Comparison of ENCODE assay signal across 7 mouse cellular contexts in the genomic region with DNA sequence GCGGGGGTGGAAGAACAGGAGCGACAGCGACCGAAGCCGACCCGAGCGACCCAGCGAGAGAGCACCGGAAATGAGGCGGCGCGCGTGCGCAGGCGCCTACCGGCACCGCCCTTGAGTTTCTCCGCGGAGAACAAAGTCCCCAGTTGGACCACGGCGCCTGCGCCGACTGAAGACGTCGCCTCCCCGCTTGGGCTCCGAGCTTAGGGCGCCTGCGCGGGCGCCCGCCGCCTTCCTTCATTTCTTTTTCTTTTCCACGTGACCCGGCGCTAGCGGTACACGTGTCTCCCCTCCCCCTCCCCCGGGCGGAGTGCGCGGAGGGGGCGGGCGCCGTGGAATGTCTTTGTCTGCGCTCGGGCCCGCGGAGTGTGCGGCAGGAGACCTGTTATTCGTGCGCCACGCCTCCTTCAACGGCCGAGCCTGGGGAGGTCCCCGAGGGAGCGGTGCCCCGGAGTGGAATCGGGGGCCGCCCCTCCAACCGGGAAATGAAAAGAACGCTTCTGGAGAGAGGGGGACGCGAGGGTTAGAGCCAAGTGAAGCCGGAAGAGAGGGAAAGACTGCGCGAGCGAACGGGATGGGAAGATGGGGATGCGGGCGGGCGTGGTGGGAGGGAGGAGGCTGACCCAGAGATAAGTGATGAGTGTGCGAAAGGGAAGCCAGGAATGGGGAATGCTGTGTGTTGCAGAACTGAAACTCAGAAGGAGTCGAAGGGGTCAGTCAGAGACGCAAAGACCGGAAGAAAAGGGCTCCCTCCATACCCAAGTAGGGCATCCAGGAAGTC. TPM values are rescaled to one million over a fixed set of nuclear protein-coding genes. Genes with fewer than 3 reads are reported as not detected.
DNase-seq lines count a peak whose midpoint lies in the region; ATAC-seq lines count a peak whose summit lies in the region.

A gene (minus strand): TSS at position 72 of the 778 bp plus-strand sequence.

- no peaks in the 10 kb centered on the region for H3K27me3 ChIP-seq in embryonic facial prominence, embryonic 11.5 days (ENCODE audit: control insufficient read depth, insufficient read depth, low read length)
- H3K27me3 ChIP-seq in limb, embryonic 10.5 days (ENCODE audit: low read depth, poor library complexity, severe bottlenecking): no peaks in the 10 kb centered on the region
- no peaks in the 10 kb centered on the region for H3K27me3 ChIP-seq in midbrain, embryonic 13.5 days

- H3K27ac ChIP-seq in embryonic facial prominence, embryonic 11.5 days (replicated peaks; ENCODE audit: low read depth, low read length): peak within 1 kb of the TSS; percentile 99
- peak within 1 kb of the TSS; percentile 100 for H3K27ac ChIP-seq in limb, embryonic 10.5 days
- H3K27ac ChIP-seq in midbrain, embryonic 13.5 days: peak within 1 kb of the TSS; percentile 99

- peak within 1 kb of the TSS; percentile 64 for H3K4me2 ChIP-seq in embryonic facial prominence, embryonic 11.5 days (ENCODE audit: low read depth, low read length)
- peak within 1 kb of the TSS; percentile 83 for H3K4me2 ChIP-seq in midbrain, embryonic 13.5 days (replicated peaks)

- peak within 1 kb of the TSS; percentile 100 for H3K9ac ChIP-seq in embryonic facial prominence, embryonic 11.5 days (replicated peaks; ENCODE audit: low read length)
- H3K9ac ChIP-seq in midbrain, embryonic 13.5 days (replicated peaks): peak within 1 kb of the TSS; percentile 98

- H3K36me3 ChIP-seq in embryonic facial prominence, embryonic 11.5 days (replicated peaks; ENCODE audit: control insufficient read depth, insufficient read depth, low read depth, low read length): no peaks in the 10 kb centered on the region
- H3K36me3 ChIP-seq in limb, embryonic 10.5 days: peaks cover 23% of the 10 kb centered on the region
- no peaks in the 10 kb centered on the region for H3K36me3 ChIP-seq in midbrain, embryonic 13.5 days

- H3K4me3 ChIP-seq in embryonic facial prominence, embryonic 11.5 days (ENCODE audit: low read depth, low read length): peak within 1 kb of the TSS; percentile 100
- H3K4me3 ChIP-seq in limb, embryonic 10.5 days: peak within 1 kb of the TSS; percentile 93
- H3K4me3 ChIP-seq in midbrain, embryonic 13.5 days (replicated peaks): peak within 1 kb of the TSS; percentile 83

- no peaks in the 10 kb centered on the region; the same call in 1 of the 2 replicates for H3K4me1 ChIP-seq in embryonic facial prominence, embryonic 11.5 days (ENCODE audit: control insufficient read depth, insufficient read depth, low read length)
- peaks cover 22% of the 10 kb centered on the region for H3K4me1 ChIP-seq in limb, embryonic 10.5 days
- H3K4me1 ChIP-seq in midbrain, embryonic 13.5 days (replicated peaks): peaks cover 36% of the 10 kb centered on the region

- H3K9me3 ChIP-seq in embryonic facial prominence, embryonic 11.5 days (replicated peaks; ENCODE audit: control insufficient read depth, low read length): no peaks in the 10 kb centered on the region
- H3K9me3 ChIP-seq in limb, embryonic 10.5 days (replicated peaks): no peaks in the 10 kb centered on the region
- no peaks in the 10 kb centered on the region for H3K9me3 ChIP-seq in midbrain, embryonic 13.5 days

- WGBS in embryonic facial prominence, embryonic 11.5 days: under 1% methylated on average over 75 of the region's 76 CpGs
- under 1% methylated on average over 76 of the region's 76 CpGs for WGBS in limb, embryonic 10.5 days
- WGBS in midbrain, embryonic 13.5 days: under 1% methylated on average over 76 of the region's 76 CpGs

- peak; percentile 91 for ATAC-seq in embryonic facial prominence, embryonic 11.5 days (replicated peaks; ENCODE audit: insufficient number of reproducible peaks, low FRiP score, low TSS enrichment, low read depth)
- peak; percentile 77 for ATAC-seq in granulocyte monocyte progenitor cell, adult 5-6 weeks (replicated peaks; ENCODE audit: poor library complexity, severe bottlenecking)
- peak; percentile 93 for ATAC-seq in midbrain, embryonic 13.5 days

- peak; percentile 98 for DNase-seq in adrenal gland, postnatal 14 days
- DNase-seq in embryonic facial prominence, embryonic 11.5 days (ENCODE audit: low spot score): peak; percentile 99
- peak; percentile 96 for DNase-seq in kidney, adult 11 months
- peak; percentile 99 for DNase-seq in limb, embryonic 10.5 days (ENCODE audit: low spot score)
- peak; percentile 90 for DNase-seq in spleen, adult 12 weeks (ENCODE audit: low spot score)

RNA-seq across cellular contexts. Expression of the gene that starts here (rescaled TPM):
- total RNA-seq in adrenal gland, postnatal 14 days (2021): 69.2 and 78.4 TPM in 2 replicates
- 175 and 193 TPM in 2 replicates for polyA plus RNA-seq in embryonic facial prominence, embryonic 11.5 days (2014; fragmentation: Nextera tagmentation; extraction: Ambion mirVana)
- 98.7 and 104 TPM in 2 replicates for total RNA-seq in granulocyte monocyte progenitor cell, adult 5-6 weeks (2014; fragmentation: Nextera tagmentation)
- total RNA-seq in granulocyte monocyte progenitor cell, adult 5-6 weeks (2017): 82.8 and 84.2 TPM in 2 replicates
- 156 and 179 TPM in 2 replicates for polyA plus RNA-seq in limb, embryonic 10.5 days (2016; fragmentation: Nextera tagmentation; extraction: Ambion mirVana)
- polyA plus RNA-seq in midbrain, embryonic 13.5 days (2015; fragmentation: Nextera tagmentation; extraction: Ambion mirVana): 180 and 182 TPM in 2 replicates

Comparison
In these comparisons a context has a peak if more than half of its experiments do, and no peak if none do; other contexts are left out.
1. Peak in every context shown above with its lines: DNase-seq, ATAC-seq, H3K4me3 ChIP-seq and H3K27ac ChIP-seq.